Comparison of ENCODE assay signal across 15 mouse cellular contexts in genomic region chr4:59630122-59630521, GRCm38 (mm10). TPM values are rescaled to one million over a fixed set of nuclear protein-coding genes. Genes with fewer than 3 reads are reported as not detected.
DNase-seq lines count a peak whose midpoint lies in the region; ATAC-seq and TF ChIP-seq lines count a peak whose summit lies in the region.
"Had no signal": no experiment of that assay in that cellular context is flagged by ENCODE, and none has a peak within 500 bp of the region (broad histone marks: within the 10 kb centered on the region; RNA-seq: fewer than 3 reads in every experiment).

No protein-coding gene starts in this region.

- 47% methylated on average over 9 of the region's 9 CpGs for WGBS in heart, embryonic 16.5 days
- WGBS in heart, adult 2 months: 70% methylated on average over 9 of the region's 9 CpGs
- 46% methylated on average over 9 of the region's 9 CpGs for WGBS in liver, embryonic 13.5 days (ENCODE audit: insufficient replicate concordance)
- 47% methylated on average over 9 of the region's 9 CpGs for WGBS in neural tube, embryonic 13.5 days

- TF ChIP-seq CTCF in heart, adult 2 months (IDR thresholded peaks at IDR 0.05): no peak

- no peaks in the 10 kb centered on the region for H3K27me3 ChIP-seq in heart, embryonic 16.5 days (ENCODE audit: control insufficient read depth, insufficient read depth, low read length)
- H3K27me3 ChIP-seq in heart, adult 2 months (ENCODE audit: control insufficient read depth, insufficient read depth, low read length): no peaks in the 10 kb centered on the region
- H3K27me3 ChIP-seq in megakaryocyte, embryonic 14.5 days (replicated peaks): no peaks in the 10 kb centered on the region
- no peaks in the 10 kb centered on the region for H3K27me3 ChIP-seq in liver, embryonic 13.5 days
- H3K27me3 ChIP-seq in neural tube, embryonic 13.5 days: no peaks in the 10 kb centered on the region
- H3K27me3 ChIP-seq: forebrain, embryonic 13.5 days had no signal

- peak overlapping the region; percentile 30; the same call in 1 of the 2 replicates for H3K4me2 ChIP-seq in heart, embryonic 16.5 days (ENCODE audit: low read depth, low read length)
- H3K4me2 ChIP-seq in liver, embryonic 13.5 days: peak overlapping the region; percentile 36
- H3K4me2 ChIP-seq in neural tube, embryonic 13.5 days: peak overlapping the region; percentile 38

- peaks cover 15% of the 10 kb centered on the region for H3K4me1 ChIP-seq in heart, embryonic 16.5 days (ENCODE audit: control insufficient read depth, insufficient read depth, low read length)
- no peaks in the 10 kb centered on the region for H3K4me1 ChIP-seq in heart, adult 2 months (ENCODE audit: control insufficient read depth, insufficient read depth, low read length)
- peaks cover 35% of the 10 kb centered on the region for H3K4me1 ChIP-seq in megakaryocyte, embryonic 14.5 days
- peaks cover 71% of the 10 kb centered on the region for H3K4me1 ChIP-seq in liver, embryonic 13.5 days (replicated peaks)
- H3K4me1 ChIP-seq in neural tube, embryonic 13.5 days (replicated peaks): peaks cover 67% of the 10 kb centered on the region

- no peak for ATAC-seq in heart, embryonic 16.5 days (replicated peaks; ENCODE audit: extremely low read depth, insufficient read depth, low FRiP score)
- ATAC-seq in megakaryocyte, adult 5-6 weeks (ENCODE audit: poor library complexity, severe bottlenecking): no peak
- no peak for ATAC-seq in liver, embryonic 13.5 days (ENCODE audit: low read depth)
- ATAC-seq in neural tube, embryonic 13.5 days (ENCODE audit: low read depth): no peak
- ATAC-seq: forebrain, embryonic 13.5 days had no signal

- H3K79me2 ChIP-seq in heart, adult 2 months (replicated peaks; ENCODE audit: control insufficient read depth, insufficient read depth, low read length): no peaks in the 10 kb centered on the region; the same call in 1 of the 2 replicates

- no peak for TF ChIP-seq EP300 in heart, adult 2 months (IDR thresholded peaks at IDR 0.05; ENCODE audit: insufficient read depth, low read depth, low read length)

- no peaks in the 10 kb centered on the region for H3K36me3 ChIP-seq in heart, embryonic 16.5 days (ENCODE audit: control insufficient read depth, insufficient read depth)
- no peaks in the 10 kb centered on the region; the same call in 1 of the 2 replicates for H3K36me3 ChIP-seq in heart, adult 2 months (ENCODE audit: control insufficient read depth, insufficient read depth, low read length)
- H3K36me3 ChIP-seq in megakaryocyte, embryonic 14.5 days (replicated peaks; ENCODE audit: low read length): no peaks in the 10 kb centered on the region
- no peaks in the 10 kb centered on the region for H3K36me3 ChIP-seq in liver, embryonic 13.5 days
- no peaks in the 10 kb centered on the region for H3K36me3 ChIP-seq in neural tube, embryonic 13.5 days

- no peak for TF ChIP-seq POLR2A in heart, adult 2 months (IDR thresholded peaks at IDR 0.05; ENCODE audit: insufficient read depth, low read depth, low read length)

- no peak for DNase-seq in heart, adult 2 months
- DNase-seq in liver, embryonic 13.5 days: no peak
- no peak for DNase-seq in cerebellum, adult 9-10 months
- DNase-seq: cerebellum, postnatal 10 days; gastrocnemius, postnatal 25 days; kidney, adult 2 months; kidney, postnatal 14 days; lung, postnatal 4 days; thymus, postnatal 25 days had no signal

- H3K4me3 ChIP-seq in heart, embryonic 16.5 days (ENCODE audit: low read length): no peak overlapping the region
- H3K4me3 ChIP-seq in heart, adult 2 months: no peak overlapping the region
- peak overlapping the region; percentile 7 for H3K4me3 ChIP-seq in megakaryocyte, embryonic 14.5 days (replicated peaks)
- H3K4me3 ChIP-seq in liver, embryonic 13.5 days (replicated peaks): no peak overlapping the region
- no peak overlapping the region for H3K4me3 ChIP-seq in neural tube, embryonic 13.5 days
- H3K4me3 ChIP-seq: forebrain, embryonic 13.5 days had no signal

- H3K9ac ChIP-seq in heart, embryonic 16.5 days (ENCODE audit: low read length): peak overlapping the region; percentile 41; the same call in 1 of the 2 replicates
- H3K9ac ChIP-seq in heart, adult 2 months (ENCODE audit: low read depth, low read length): no peak overlapping the region
- H3K9ac ChIP-seq in liver, embryonic 13.5 days: no peak overlapping the region
- H3K9ac ChIP-seq in neural tube, embryonic 13.5 days: no peak overlapping the region
- H3K9ac ChIP-seq: forebrain, embryonic 13.5 days; lung, embryonic 14.5 days had no signal

- no peaks in the 10 kb centered on the region for H3K9me3 ChIP-seq in heart, embryonic 16.5 days (replicated peaks; ENCODE audit: control insufficient read depth, low read length)
- H3K9me3 ChIP-seq in megakaryocyte, embryonic 14.5 days: no peaks in the 10 kb centered on the region
- no peaks in the 10 kb centered on the region for H3K9me3 ChIP-seq in liver, embryonic 13.5 days (replicated peaks)
- no peaks in the 10 kb centered on the region for H3K9me3 ChIP-seq in neural tube, embryonic 13.5 days
- H3K9me3 ChIP-seq: forebrain, embryonic 13.5 days had no signal

- intact Hi-C loops in heart, adult 2 months (cut with DNase I): no loop called here

- no peak overlapping the region for H3K27ac ChIP-seq in heart, embryonic 16.5 days (ENCODE audit: low read length)
- H3K27ac ChIP-seq in heart, adult 2 months: no peak overlapping the region
- no peak overlapping the region for H3K27ac ChIP-seq in liver, embryonic 13.5 days
- 0 out of 2 replicates have a peak overlapping the region, but pooled peaks have one; percentile 2 for H3K27ac ChIP-seq in neural tube, embryonic 13.5 days (replicated peaks)
- H3K27ac ChIP-seq: forebrain, embryonic 13.5 days had no signal

RNA-seq across cellular contexts. Expression of gene E130308A19Rik, which starts 4.1 kb away (rescaled TPM):
- polyA plus RNA-seq in heart, embryonic 16.5 days (2015; fragmentation: Nextera tagmentation; extraction: Ambion mirVana): 17.3 and 20.0 TPM in 2 replicates
- 1 to 10 TPM; 6.5 to 7.2 TPM for total RNA-seq in heart, adult 2 months (2021)
- 3.8 and 5.6 TPM in 2 replicates for polyA plus RNA-seq in heart, adult 2 months (2012; rRNA removed)
- 0.51 and 2.1 TPM in 2 replicates for polyA plus RNA-seq in megakaryocyte, embryonic 14.5 days (2012; ENCODE audit: insufficient read depth, low replicate concordance)
- 3.6 and 4.6 TPM in 2 replicates for total RNA-seq in megakaryocyte, adult 5-6 weeks (2015)
- 1.9 and 2.0 TPM in 2 replicates for total RNA-seq in megakaryocyte, adult 5-6 weeks (2017)
- polyA plus RNA-seq in liver, embryonic 13.5 days (2015; fragmentation: Nextera tagmentation; extraction: Ambion mirVana): 8.1 and 9.5 TPM in 2 replicates
- polyA plus RNA-seq in neural tube, embryonic 13.5 days (2015; fragmentation: Nextera tagmentation; extraction: Ambion mirVana): 60.5 TPM in 2 replicates

RNA-seq across cellular contexts. Expression of gene Hsdl2, which starts 48.8 kb away (rescaled TPM):
- 80.2 and 88.0 TPM in 2 replicates for polyA plus RNA-seq in heart, embryonic 16.5 days (2015; fragmentation: Nextera tagmentation; extraction: Ambion mirVana)
- total RNA-seq in heart, adult 2 months (2021): 100 to 1,000 TPM; 211 to 225 TPM
- 84.0 and 186 TPM in 2 replicates for polyA plus RNA-seq in heart, adult 2 months (2012; rRNA removed)
- polyA plus RNA-seq in megakaryocyte, embryonic 14.5 days (2012; ENCODE audit: insufficient read depth, low replicate concordance): 0.64 and 2.2 TPM in 2 replicates
- total RNA-seq in megakaryocyte, adult 5-6 weeks (2015): 22.2 and 23.5 TPM in 2 replicates
- total RNA-seq in megakaryocyte, adult 5-6 weeks (2017): 22.3 and 27.6 TPM in 2 replicates
- 18.2 and 23.8 TPM in 2 replicates for polyA plus RNA-seq in liver, embryonic 13.5 days (2015; fragmentation: Nextera tagmentation; extraction: Ambion mirVana)
- polyA plus RNA-seq in neural tube, embryonic 13.5 days (2015; fragmentation: Nextera tagmentation; extraction: Ambion mirVana): 50.5 and 50.7 TPM in 2 replicates
